Mouse (Mus musculus): ENCODE data around the gene Acot3. TPM values are rescaled to one million over a fixed set of nuclear protein-coding genes. Genes with fewer than 3 reads are reported as not detected.
A peak's percentile ranks its signal among the peaks of the same experiment; 100 is the strongest.
"Not testable (repeated sequence)": the region's sequence is repeated elsewhere in the genome, so short reads cannot be mapped to it uniquely, and the experiment has no call there.

Acot3 gene
- total RNA-seq, 2 experiments from 2014 or later, result not detected

- DNase-seq, result no peak
- intact Hi-C loops (cut with DNase I), result no loop called here
These were observed 47.7 kb downstream of the Acot3 start for GRCm38 (mm10) chr12:84099605-84100004.

DNA sequence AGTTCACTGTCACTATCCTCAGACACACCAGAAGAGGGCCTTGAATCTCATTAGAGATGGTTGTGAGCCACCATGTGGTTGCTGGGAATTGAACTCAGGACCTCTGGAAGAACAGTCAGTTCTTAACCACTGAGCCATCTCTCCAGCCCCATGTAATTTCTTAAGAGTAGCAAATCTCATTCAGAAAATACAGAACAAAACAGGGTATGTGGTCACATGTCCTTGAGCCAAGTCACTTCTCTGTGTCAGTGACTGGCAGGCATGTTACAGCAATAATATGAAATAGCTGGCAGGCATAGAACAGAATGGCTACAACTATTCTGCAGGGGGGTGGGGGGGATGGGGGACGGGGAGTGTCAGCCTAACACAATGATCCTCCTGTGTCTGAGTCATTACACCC lies 48.1 kb downstream of the Acot3 start:
- no peak for DNase-seq
- intact Hi-C loops (cut with DNase I), result no loop called here

GRCm38 (mm10) chr12:84100604-84101492 lies 48.9 kb downstream of the Acot3 start, which contains the start of gene Acot6:
Acot6 (plus strand) TSS chr12:84100654.
- intact Hi-C loops (cut with DNase I), result not testable (repeated sequence)
- DNase-seq, result peak; percentile 11 to 40

DNA sequence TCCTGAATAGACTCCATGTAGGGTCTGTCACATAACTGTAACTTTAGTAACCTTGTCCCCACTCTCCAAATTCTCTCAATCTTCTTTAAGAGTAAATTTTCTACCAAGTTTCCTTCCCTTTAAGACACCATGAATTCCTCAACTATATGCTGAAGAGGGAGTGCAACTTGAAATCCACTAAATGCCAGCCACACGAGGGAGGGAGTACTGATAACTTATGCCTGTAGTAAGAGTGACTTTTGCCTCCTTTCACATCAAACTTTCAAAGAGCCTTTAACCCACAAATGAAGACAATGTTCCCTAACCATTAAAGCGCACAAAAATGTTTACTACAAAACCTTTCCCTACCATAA lies 49.5 kb downstream of the Acot3 start:
- no peak for DNase-seq
- intact Hi-C loops (cut with DNase I), result no loop called here

GRCm38 (mm10) chr12:84107012-84107411 lies 55.1 kb downstream of the Acot3 start:
- intact Hi-C loops (cut with DNase I), result no loop called here
- no peak for DNase-seq

- DNase-seq, result no peak
- intact Hi-C loops (cut with DNase I), result no loop called here
These were observed 55.7 kb downstream of the Acot3 start for GRCm38 (mm10) chr12:84107692-84108091.

DNA sequence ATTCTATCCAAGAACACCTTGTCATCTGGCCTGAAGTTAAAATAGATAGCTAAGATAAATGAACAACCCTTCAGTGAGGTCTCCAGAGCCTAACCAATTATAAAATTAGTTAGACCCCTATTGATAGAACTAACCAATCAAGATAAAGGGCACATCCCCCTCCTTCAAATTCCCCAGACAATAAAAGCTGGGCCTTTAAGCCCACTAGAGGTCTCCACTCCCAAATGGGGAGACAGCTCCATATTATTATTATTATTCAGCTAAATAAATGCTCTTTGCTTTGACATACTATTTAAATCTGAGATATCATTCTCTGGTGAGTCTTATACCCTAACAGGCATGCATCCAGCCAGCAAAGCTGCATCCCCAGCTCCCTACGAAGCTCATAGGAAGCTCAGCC lies 58.0 kb downstream of the Acot3 start:
- DNase-seq, result no peak
- intact Hi-C loops (cut with DNase I), result no loop called here

Other genes starting within 250 kb of the Acot3 start
- gene Numb, start 130.2 kb upstream of the Acot3 start, total RNA-seq (2021), result 10 to 100 TPM; 13.8 to 17.3 TPM
- gene Riox1, start 101.5 kb upstream of the Acot3 start, total RNA-seq (2021), result 1 to 10 TPM; 3.2 to 4.1 TPM
- gene Heatr4, start 67.3 kb upstream of the Acot3 start, total RNA-seq (2021), result not detected
- gene Acot2, start 64.3 kb upstream of the Acot3 start, total RNA-seq (2021), result 10 to 100 TPM; 16.6 to 28.5 TPM
- gene Acot1, start 42.7 kb upstream of the Acot3 start, total RNA-seq (2021), result 1 to 10 TPM; 3.8 to 7.4 TPM
- gene Acot4, start 13.8 kb upstream of the Acot3 start, total RNA-seq (2021), result under 1 TPM; 0.10 to 0.15 TPM
- gene Gm49366, start 13.2 kb upstream of the Acot3 start, total RNA-seq (2021), result not detected
- gene Acot5, start 17.2 kb downstream of the Acot3 start, total RNA-seq (2021), result not detected
- gene Acot6, start 48.5 kb downstream of the Acot3 start, total RNA-seq (2021), result 1 to 10 TPM; 1.4 to 2.2 TPM
- 1 to 10 TPM; 5.9 to 8.1 TPM for gene Dnal1, start 62.2 kb downstream of the Acot3 start, total RNA-seq (2021)
- under 1 TPM; 0.15 to 0.18 TPM for gene Pnma1, start 96.3 kb downstream of the Acot3 start, total RNA-seq (2021)
- gene Elmsan1, start 166.7 kb downstream of the Acot3 start, total RNA-seq (2021), result 10 to 100 TPM in 1 of 2 experiments, 1 to 10 TPM in 1; 6.5 to 10.4 TPM
- 10 to 100 TPM; 61.1 to 67.9 TPM for gene Ptgr2, start 233.1 kb downstream of the Acot3 start, total RNA-seq (2021)